Mouse (Mus musculus): Measurements from ENCODE around the gene Kcnq5. TPM values are rescaled to one million over a fixed set of nuclear protein-coding genes. Genes with fewer than 3 reads are reported as not detected.
A peak's percentile ranks its signal among the peaks of the same experiment; 100 is the strongest.

The Kcnq5 gene
- total and polyA plus RNA-seq, 3 experiments: 6.5 to 8.7 (median 8.2) TPM

GRCm38 (mm10) chr1:21836337-21836736, 125.4 kb downstream of the Kcnq5 start:
- TF ChIP-seq POLR2A (IDR thresholded peaks at IDR 0.05; ENCODE audit: low read depth, low read length) (no peak), MAX (IDR thresholded peaks at IDR 0.05; ENCODE audit: low read length) (no peak)

GRCm38 (mm10) chr1:21829909-21830455, 131.8 kb downstream of the Kcnq5 start:
- dilution Hi-C loops (cut with MboI; ENCODE audit: extremely low pct_ligation_motif_present, extremely low pct_unique_long_range_greater_than_20kb, low sequenced_read_pairs): no loop called here
- in situ Hi-C loops (cut with MboI; ENCODE audit: low pct_ligation_motif_present, low pct_unique_long_range_greater_than_20kb, low sequenced_read_pairs): no loop called here

More at GRCm38 (mm10) chr1:21836337-21836736, 125.4 kb downstream of the Kcnq5 start:
- Histone ChIP-seq H3K27me3 (replicated peaks) (no peaks in the 10 kb centered on the region), H3K79me2 (replicated peaks; ENCODE audit: control insufficient read depth, extremely low read depth, insufficient read depth, poor library complexity, severe bottlenecking) (no peaks in the 10 kb centered on the region), H3K4me2 (ENCODE audit: insufficient read depth, low read depth, poor library complexity, severe bottlenecking) (no peak overlapping the region; the same call in 1 of the 2 replicates), H3K9ac (ENCODE audit: insufficient read depth, low read depth) (no peak overlapping the region), H3K27ac (ENCODE audit: insufficient read depth, low read depth) (no peak overlapping the region; the same call in 1 of the 2 replicates), H3K9me3 (replicated peaks; ENCODE audit: low read length) (no peaks in the 10 kb centered on the region), H3K36me3 (replicated peaks in 1 of 2; ENCODE audit: control insufficient read depth in 1 of 2, insufficient read depth in 1 of 2, low read length in 1 of 2) (peaks cover 0 to 2% of the 10 kb centered on the region in 2 experiments), H3K4me3 (replicated peaks in 1 of 3; ENCODE audit: low read depth in 2 of 3, low read length in 2 of 3, poor library complexity in 1 of 3) (no peak overlapping the region), H3K4me1 (ENCODE audit: control insufficient read depth in 1 of 2, insufficient read depth in 2 of 2) (peaks cover 0 to 4% of the 10 kb centered on the region in 2 experiments; a peak in 1 of 4 replicates)
- DNase-seq (ENCODE audit: extremely low read depth): no peak
- in situ Hi-C loops (cut with MboI; ENCODE audit: low pct_ligation_motif_present, low pct_unique_long_range_greater_than_20kb, low sequenced_read_pairs) (no loop called here), dilution Hi-C loops (cut with MboI; ENCODE audit: extremely low pct_ligation_motif_present, extremely low pct_unique_long_range_greater_than_20kb, low sequenced_read_pairs) (no loop called here)

GRCm38 (mm10) chr1:21820066-21820630, 141.6 kb downstream of the Kcnq5 start:
- no peak overlapping the region for H3K27ac ChIP-seq (ENCODE audit: insufficient read depth, low read depth)
- peaks cover 0 to 1% of the 10 kb centered on the region in 2 experiments for H3K36me3 ChIP-seq (replicated peaks in 1 of 2; ENCODE audit: control insufficient read depth in 1 of 2, insufficient read depth in 1 of 2, low read length in 1 of 2)
- TF ChIP-seq ZNF384 (IDR thresholded peaks at IDR 0.05; ENCODE audit: low read depth, low read length) (no peak), BHLHE40 (IDR thresholded peaks at IDR 0.05; ENCODE audit: low read depth, low read length) (no peak), MAX (IDR thresholded peaks at IDR 0.05; ENCODE audit: low read length) (no peak)
- no peak overlapping the region for H3K4me3 ChIP-seq (replicated peaks in 1 of 3; ENCODE audit: low read depth in 2 of 3, low read length in 2 of 3, poor library complexity in 1 of 3)
- H3K27me3 ChIP-seq (replicated peaks): no peaks in the 10 kb centered on the region
- H3K79me2 ChIP-seq (replicated peaks; ENCODE audit: control insufficient read depth, extremely low read depth, insufficient read depth, poor library complexity, severe bottlenecking): no peaks in the 10 kb centered on the region
- no peak for DNase-seq (ENCODE audit: extremely low read depth)
- in situ Hi-C loops (cut with MboI; ENCODE audit: low pct_ligation_motif_present, low pct_unique_long_range_greater_than_20kb, low sequenced_read_pairs): no loop called here
- no peak overlapping the region for H3K4me2 ChIP-seq (ENCODE audit: insufficient read depth, low read depth, poor library complexity, severe bottlenecking)
- no peaks in the 10 kb centered on the region for H3K9me3 ChIP-seq (replicated peaks; ENCODE audit: low read length)
- H3K4me1 ChIP-seq (ENCODE audit: control insufficient read depth in 1 of 2, insufficient read depth in 2 of 2): peaks cover 0 to 9% of the 10 kb centered on the region in 2 experiments; a peak in 3 of 4 replicates
- no peak overlapping the region for H3K9ac ChIP-seq (ENCODE audit: insufficient read depth, low read depth)
- dilution Hi-C loops (cut with MboI; ENCODE audit: extremely low pct_ligation_motif_present, extremely low pct_unique_long_range_greater_than_20kb, low sequenced_read_pairs): no loop called here

More at GRCm38 (mm10) chr1:21829909-21830455, 131.8 kb downstream of the Kcnq5 start:
- H3K4me1 ChIP-seq (ENCODE audit: control insufficient read depth in 1 of 2, insufficient read depth in 2 of 2): peaks cover 0 to 11% of the 10 kb centered on the region in 2 experiments; a peak in 2 of 4 replicates
- TF ChIP-seq MAZ (IDR thresholded peaks at IDR 0.05; ENCODE audit: low read depth, low read length) (no peak), USF2 (conservative IDR thresholded peaks at IDR 0.05; ENCODE audit: low read depth, low read length) (no peak), IRF4 (IDR thresholded peaks at IDR 0.05; ENCODE audit: low read depth, low read length) (peak; percentile 50; the same call in 1 of the 2 replicates), ELF1 (IDR thresholded peaks at IDR 0.05; ENCODE audit: low read depth, low read length) (no peak), MAFK (IDR thresholded peaks at IDR 0.05; ENCODE audit: insufficient replicate concordance, low read length) (0 out of 2 replicates have a peak, but pooled peaks have one; percentile 24), NELFE (IDR thresholded peaks at IDR 0.05; ENCODE audit: low read depth, low read length) (no peak), MAX (IDR thresholded peaks at IDR 0.05; ENCODE audit: low read length) (no peak), ZC3H11A (IDR thresholded peaks at IDR 0.05; ENCODE audit: low read depth, low read length) (no peak), TBP (conservative IDR thresholded peaks at IDR 0.05; ENCODE audit: low read depth, low read length) (no peak), MYC (IDR thresholded peaks at IDR 0.05; ENCODE audit: low read depth, low read length) (no peak), MEF2A (IDR thresholded peaks at IDR 0.05; ENCODE audit: borderline replicate concordance, low read depth, low read length) (peak; percentile 91), RAD21 (IDR thresholded peaks at IDR 0.05; ENCODE audit: low read depth, low read length) (no peak), GABPA (IDR thresholded peaks at IDR 0.05; ENCODE audit: insufficient replicate concordance, low read depth, low read length) (no peak), MXI1 (IDR thresholded peaks at IDR 0.05; ENCODE audit: low read depth, low read length) (no peak), POLR2AphosphoS2 (IDR thresholded peaks at IDR 0.05; ENCODE audit: low read depth, low read length) (no peak), JUN (IDR thresholded peaks at IDR 0.05; ENCODE audit: insufficient read depth, low read depth, low read length) (no peak), EP300 (IDR thresholded peaks at IDR 0.05; ENCODE audit: low read length) (peak; percentile 48), NRF1 (IDR thresholded peaks at IDR 0.05; ENCODE audit: low read depth, low read length) (no peak), TCF12 (IDR thresholded peaks at IDR 0.05; ENCODE audit: low read depth, low read length) (no peak), ETS1 (conservative IDR thresholded peaks at IDR 0.05; ENCODE audit: low read depth, low read length) (peak; percentile 53; the same call in 1 of the 2 replicates)
- peak overlapping the region; percentile 99 for H3K4me2 ChIP-seq (ENCODE audit: insufficient read depth, low read depth, poor library complexity, severe bottlenecking)
- no peaks in the 10 kb centered on the region for H3K9me3 ChIP-seq (replicated peaks; ENCODE audit: low read length)
- H3K9ac ChIP-seq (ENCODE audit: insufficient read depth, low read depth): peak overlapping the region; percentile 69
- peak; percentile 35 for DNase-seq (ENCODE audit: extremely low read depth)
- peak overlapping the region; percentile 49 for H3K27ac ChIP-seq (ENCODE audit: insufficient read depth, low read depth)
- peak overlapping the region; percentile 13 to 41 (median 33) for H3K4me3 ChIP-seq (replicated peaks in 1 of 3; ENCODE audit: low read depth in 2 of 3, low read length in 2 of 3, poor library complexity in 1 of 3)
- H3K79me2 ChIP-seq (replicated peaks; ENCODE audit: control insufficient read depth, extremely low read depth, insufficient read depth, poor library complexity, severe bottlenecking): no peaks in the 10 kb centered on the region
- no peaks in the 10 kb centered on the region for H3K27me3 ChIP-seq (replicated peaks)
- H3K36me3 ChIP-seq (replicated peaks in 1 of 2; ENCODE audit: control insufficient read depth in 1 of 2, insufficient read depth in 1 of 2, low read length in 1 of 2): peaks cover 0 to 2% of the 10 kb centered on the region in 2 experiments
